ENCODE assay signal across 13 mouse cellular contexts in the genomic region with DNA sequence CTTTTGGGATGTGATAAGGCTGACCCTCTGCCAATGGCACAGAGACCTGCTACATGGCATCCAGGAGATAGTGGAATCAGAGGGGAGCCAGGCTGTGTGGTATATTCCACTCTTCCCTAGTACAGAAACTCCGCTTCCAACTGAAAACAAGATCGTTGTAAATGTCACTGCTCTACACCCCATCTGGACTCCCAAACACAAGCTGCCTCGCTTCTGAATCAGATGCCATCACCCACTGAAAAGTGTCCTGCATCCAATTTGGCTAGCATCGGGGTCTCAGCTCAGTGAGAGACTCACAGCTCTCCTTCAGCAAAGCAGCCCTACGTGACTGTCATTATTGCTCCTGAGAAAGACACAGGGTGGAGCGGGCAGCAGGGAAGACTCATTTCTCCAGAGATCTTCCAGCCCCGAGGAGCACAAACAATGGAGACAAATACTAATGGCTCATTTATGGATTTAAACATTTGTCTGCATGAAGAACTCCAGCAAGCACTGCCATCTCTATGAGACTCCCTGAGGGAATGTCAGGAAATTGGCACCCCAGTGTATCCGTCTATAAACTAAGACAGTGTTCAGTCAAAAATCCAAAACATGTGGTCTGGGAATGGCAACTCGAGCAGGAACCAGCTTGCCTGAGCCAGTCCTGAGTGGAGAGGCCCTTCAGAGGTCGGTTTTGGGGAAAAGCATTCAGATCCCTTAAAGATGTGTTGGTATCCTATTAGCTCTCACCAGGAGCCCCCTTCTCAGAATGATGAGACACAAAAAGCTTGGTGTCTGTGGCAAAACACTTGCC. TPM values are rescaled to one million over a fixed set of nuclear protein-coding genes. Genes with fewer than 3 reads are reported as not detected.
DNase-seq lines count a peak whose midpoint lies in the region; ATAC-seq lines count a peak whose summit lies in the region.
"Had no signal": no experiment of that assay in that cellular context is flagged by ENCODE, and none has a peak within 500 bp of the region (broad histone marks: within the 10 kb centered on the region; RNA-seq: fewer than 3 reads in every experiment).

No protein-coding gene starts in this region.

- no peak overlapping the region for H3K9ac ChIP-seq in hindbrain, embryonic 13.5 days
- H3K9ac ChIP-seq: stomach, embryonic 15.5 days had no signal

- no peak overlapping the region for H3K27ac ChIP-seq in hindbrain, embryonic 13.5 days
- H3K27ac ChIP-seq: macrophage; stomach, embryonic 15.5 days had no signal

- WGBS in hindbrain, embryonic 13.5 days: 72% methylated on average over 10 of the region's 10 CpGs

- H3K4me2 ChIP-seq in hindbrain, embryonic 13.5 days: no peak overlapping the region
- H3K4me2 ChIP-seq: stomach, embryonic 15.5 days had no signal

- H3K9me3 ChIP-seq in hindbrain, embryonic 13.5 days: no peaks in the 10 kb centered on the region
- H3K9me3 ChIP-seq: stomach, embryonic 15.5 days had no signal

- no peaks in the 10 kb centered on the region for H3K36me3 ChIP-seq in hindbrain, embryonic 13.5 days
- H3K36me3 ChIP-seq: stomach, embryonic 15.5 days had no signal

- no peak overlapping the region for H3K4me3 ChIP-seq in hindbrain, embryonic 13.5 days
- H3K4me3 ChIP-seq: stomach, embryonic 15.5 days had no signal

- no peaks in the 10 kb centered on the region for H3K27me3 ChIP-seq in hindbrain, embryonic 13.5 days
- H3K27me3 ChIP-seq: stomach, embryonic 15.5 days had no signal

- peak; percentile 89 for ATAC-seq in frontal cortex, adult (ENCODE audit: low TSS enrichment)
- ATAC-seq in CD4-positive, CD25-positive, alpha-beta regulatory T cell, adult 4 months: no peak
- ATAC-seq in hindbrain, embryonic 13.5 days (ENCODE audit: low FRiP score): no peak
- ATAC-seq: Patski had no signal

- no peak for DNase-seq in frontal cortex, postnatal 25 days (ENCODE audit: low spot score in 2 of 2)
- DNase-seq in cerebellum, postnatal 36 days: peak; percentile 31 to 41
- peak; percentile 71 for DNase-seq in layer of hippocampus, adult 9-10 months (ENCODE audit: low spot score)
- DNase-seq in right cerebral cortex, postnatal 25 days: peak; percentile 66
- DNase-seq in spleen, postnatal 36 days (ENCODE audit: low spot score in 2 of 2): no peak
- DNase-seq: gastrocnemius, postnatal 36 days; kidney, adult 9 months had no signal

- H3K4me1 ChIP-seq in hindbrain, embryonic 13.5 days (replicated peaks): no peaks in the 10 kb centered on the region
- H3K4me1 ChIP-seq: stomach, embryonic 15.5 days had no signal

RNA-seq across cellular contexts. Expression of a gene that starts 28.3 kb away (rescaled TPM):
- polyA plus RNA-seq in CD4-positive, CD25-positive, alpha-beta regulatory T cell, adult 4 months (2017; shearing (Covaris generic)): under 1 TPM in 1 of 2 experiments, not detected in 1; 0.62 TPM
- polyA plus RNA-seq in hindbrain, embryonic 13.5 days (2015; fragmentation: Nextera tagmentation; extraction: Ambion mirVana): 0.17 and 0.32 TPM in 2 replicates
- polyA plus RNA-seq: macrophage, Patski had no signal

RNA-seq across cellular contexts. Expression of a gene that starts 36.2 kb away (rescaled TPM):
- not detected for polyA plus RNA-seq in CD4-positive, CD25-positive, alpha-beta regulatory T cell, adult 4 months (2017; shearing (Covaris generic))
- polyA plus RNA-seq in hindbrain, embryonic 13.5 days (2015; fragmentation: Nextera tagmentation; extraction: Ambion mirVana): not detected in 2 replicates
- polyA plus RNA-seq: macrophage, Patski had no signal

Comparison
In these comparisons a context has a peak if more than half of its experiments do, and no peak if none do; other contexts are left out.
1. DNase-seq: peak in cerebellum, postnatal 36 days (2 of 2), layer of hippocampus, adult 9-10 months (single experiment) and right cerebral cortex, postnatal 25 days (single experiment); none in frontal cortex, postnatal 25 days (0 of 2) and spleen, postnatal 36 days (0 of 2).